Mouse (Mus musculus) mature B cell (primary cell): Measurements from ENCODE around the gene Lin7b.
"Not testable (repeated sequence)": the region's sequence is repeated elsewhere in the genome, so short reads cannot be mapped to it uniquely, and the experiment has no call there.

Source experiments
- in situ Hi-C: fragments of 300-500 bp; cut with MboI; formaldehyde crosslinking; loops from 2 replicates; pipeline ENCODE4 v1.14.3; 2019

Lin7b gene

GRCm38 (mm10) chr7:45395578-45396336, 25.4 kb upstream of the Lin7b start, which contains the start of gene Snrnp70:
Gene Snrnp70, minus strand, starts transcription at chr7:45395742.
- in situ Hi-C loops: no loop called here

- in situ Hi-C loops: no loop called here
These were observed 24.8 kb upstream of the Lin7b start for GRCm38 (mm10) chr7:45395129-45395541.

- in situ Hi-C loops: no loop called here
These were observed 15.7 kb upstream of the Lin7b start for GRCm38 (mm10) chr7:45386077-45386476.

GRCm38 (mm10) chr7:45376057-45376456, 5.7 kb upstream of the Lin7b start:
- in situ Hi-C loops: no loop called here

- in situ Hi-C loops: no loop called here
These were observed 4.2 kb upstream of the Lin7b start for GRCm38 (mm10) chr7:45374620-45375019.

- in situ Hi-C loops: no loop called here
These were observed 2.0 kb upstream of the Lin7b start for GRCm38 (mm10) chr7:45372371-45372770.

- in situ Hi-C loops: no loop called here
These were observed 428 bp downstream of the Lin7b start for GRCm38 (mm10) chr7:45369836-45370474.

GRCm38 (mm10) chr7:45369022-45369745, 1.2 kb downstream of the Lin7b start:
- in situ Hi-C loops: no loop called here

GRCm38 (mm10) chr7:45368178-45368577, 2.2 kb downstream of the Lin7b start:
- in situ Hi-C loops: no loop called here

- in situ Hi-C loops: no loop called here
These were observed 3.1 kb downstream of the Lin7b start for GRCm38 (mm10) chr7:45367020-45367880.

- in situ Hi-C loops: no loop called here
These were observed 3.7 kb downstream of the Lin7b start, which contains the start of gene Ppfia3 for GRCm38 (mm10) chr7:45366652-45367019. Gene Ppfia3, minus strand, starts transcription at chr7:45367019.

- in situ Hi-C loops: no loop called here
These were observed 4.4 kb downstream of the Lin7b start for GRCm38 (mm10) chr7:45365742-45366651.

GRCm38 (mm10) chr7:45363983-45364382, 6.4 kb downstream of the Lin7b start:
- in situ Hi-C loops: no loop called here

GRCm38 (mm10) chr7:45362801-45363200, 7.6 kb downstream of the Lin7b start:
- in situ Hi-C loops: no loop called here

GRCm38 (mm10) chr7:45361243-45361804, 9.1 kb downstream of the Lin7b start:
- in situ Hi-C loops: no loop called here

GRCm38 (mm10) chr7:45360404-45361125, 9.8 kb downstream of the Lin7b start:
- in situ Hi-C loops: no loop called here

GRCm38 (mm10) chr7:45359081-45359480, 11.3 kb downstream of the Lin7b start:
- in situ Hi-C loops: not testable (repeated sequence)

- in situ Hi-C loops: no loop called here
These were observed 14.3 kb downstream of the Lin7b start for GRCm38 (mm10) chr7:45356087-45356486.

GRCm38 (mm10) chr7:45355318-45356020, 14.9 kb downstream of the Lin7b start:
- in situ Hi-C loops: no loop called here
